Mouse (Mus musculus): Measurements from ENCODE around the gene Acot13. TPM values are rescaled to one million over a fixed set of nuclear protein-coding genes. Genes with fewer than 3 reads are reported as not detected.
"Not testable (repeated sequence)": the region's sequence is repeated elsewhere in the genome, so short reads cannot be mapped to it uniquely, and the experiment has no call there.

The Acot13 gene
- polyA plus RNA-seq, 1 experiment from 2014 or later = 60.0 TPM

DNA sequence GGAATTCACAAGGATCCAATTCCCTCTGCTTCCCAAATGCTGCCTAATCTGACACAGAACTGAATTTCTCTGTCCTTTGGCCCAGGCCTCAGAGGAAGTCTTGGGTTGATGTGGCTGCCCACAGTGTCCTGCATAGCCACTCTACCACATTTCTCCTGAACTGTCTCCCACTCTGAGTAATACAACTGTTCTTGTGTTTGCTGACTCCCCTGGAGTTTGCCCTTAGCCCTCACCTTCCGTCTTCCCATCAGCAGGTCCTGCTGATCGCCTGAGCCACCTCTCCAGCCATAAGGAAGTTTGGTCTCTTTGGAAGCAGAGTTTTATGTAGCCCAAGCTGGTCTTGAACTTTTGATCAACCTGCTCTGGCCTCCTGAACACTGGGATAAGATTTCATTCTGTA lies 20.6 kb upstream of the Acot13 start:
- H3K4me3 ChIP-seq = no peak overlapping the region
- no peaks in the 10 kb centered on the region for H3K9me3 ChIP-seq
- H3K27me3 ChIP-seq = no peaks in the 10 kb centered on the region
- no peaks in the 10 kb centered on the region for H3K4me1 ChIP-seq
- no peak overlapping the region for H3K9ac ChIP-seq (replicated peaks)
- no peak overlapping the region for H3K4me2 ChIP-seq (replicated peaks)
- H3K27ac ChIP-seq (replicated peaks) = no peak overlapping the region
- ATAC-seq (replicated peaks) = no peak
- no peaks in the 10 kb centered on the region for H3K36me3 ChIP-seq
- WGBS = 91% methylated on average over 2 of the region's 2 CpGs

DNA sequence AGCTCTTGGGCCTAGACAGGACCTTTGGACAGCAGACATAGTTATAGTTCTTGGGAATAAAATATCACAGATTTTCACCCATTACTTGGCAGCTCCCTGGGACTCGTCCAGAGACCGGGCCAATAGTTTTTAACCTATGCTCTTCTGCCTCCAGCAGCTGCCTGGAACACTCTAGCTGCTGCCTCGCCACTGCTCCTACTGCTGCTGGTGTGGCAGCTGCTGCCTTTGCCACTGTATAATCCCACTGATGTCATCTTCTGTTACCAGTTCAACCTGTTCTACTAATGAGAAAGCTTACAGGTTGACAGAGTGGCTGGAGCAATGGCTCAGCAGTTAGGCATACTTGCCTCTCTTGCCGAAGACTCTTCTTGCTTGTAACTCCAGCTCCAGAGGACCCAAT lies 18.0 kb upstream of the Acot13 start:
- Histone ChIP-seq H3K4me2 (replicated peaks) (no peak overlapping the region), H3K27ac (replicated peaks) (no peak overlapping the region), H3K36me3 (no peaks in the 10 kb centered on the region), H3K9ac (replicated peaks) (no peak overlapping the region), H3K9me3 (no peaks in the 10 kb centered on the region), H3K4me3 (no peak overlapping the region), H3K4me1 (peaks cover 14% of the 10 kb centered on the region), H3K27me3 (no peaks in the 10 kb centered on the region)
- 85% methylated on average over 4 of the region's 4 CpGs for WGBS
- no peak for ATAC-seq (replicated peaks)

DNA sequence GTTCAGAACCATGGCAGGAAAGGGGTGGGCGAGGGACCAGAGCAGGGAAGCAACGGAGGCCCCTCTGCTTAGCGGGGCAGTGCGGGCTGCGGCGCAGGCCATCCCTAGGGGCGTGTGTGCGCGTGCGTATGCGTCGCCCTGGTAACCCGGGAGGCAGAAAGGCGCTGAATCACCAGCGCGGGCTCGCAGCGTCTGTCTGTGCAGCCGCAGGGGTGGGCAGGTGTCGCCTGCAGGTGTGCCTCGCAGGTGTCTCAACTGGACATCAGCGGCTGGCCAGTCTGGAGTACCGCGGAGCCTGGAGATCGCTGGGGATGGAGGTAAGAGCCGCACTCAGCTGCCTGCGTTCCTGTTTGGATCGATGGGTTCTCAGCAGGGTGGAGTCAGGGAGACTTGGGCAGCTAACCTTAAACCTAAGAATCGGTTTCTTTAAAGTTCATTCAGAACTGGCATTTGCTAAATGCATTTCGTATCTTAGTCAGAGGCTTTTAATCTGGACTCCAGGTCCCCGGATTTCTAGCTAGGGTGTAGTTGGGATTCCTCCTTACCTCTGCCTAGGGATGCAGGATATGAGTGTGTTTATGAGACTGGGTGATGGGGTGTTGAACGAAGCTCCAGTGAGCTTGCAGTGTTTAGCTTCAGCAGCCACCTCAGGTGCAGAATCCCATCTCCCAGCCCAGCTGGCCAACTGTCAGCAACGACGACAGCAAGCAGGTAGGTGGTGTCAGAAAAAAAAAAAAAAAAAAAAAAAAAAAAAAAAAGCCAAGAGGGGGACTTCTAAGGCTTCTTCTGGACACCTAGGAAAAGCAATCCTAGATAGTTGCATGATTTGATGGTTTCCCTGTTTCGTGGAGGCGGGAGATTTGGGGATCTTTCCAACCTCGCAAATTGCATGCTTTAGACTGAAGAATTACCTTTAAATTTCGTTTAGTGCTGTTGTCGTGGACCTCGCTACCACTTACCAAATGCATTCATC lies 13.9 kb upstream of the Acot13 start, which contains the start of gene D130043K22Rik:
Gene D130043K22Rik (plus strand): TSS at position 153 of the 973 bp plus-strand sequence.
- 8% methylated on average over 40 of the region's 40 CpGs for WGBS
- no peaks in the 10 kb centered on the region for H3K27me3 ChIP-seq
- ATAC-seq (replicated peaks) = peak; percentile 98
- peaks cover 14% of the 10 kb centered on the region for H3K4me1 ChIP-seq
- H3K9ac ChIP-seq (replicated peaks) = peak within 1 kb of the TSS; percentile 61
- peak within 1 kb of the TSS; percentile 93 for H3K4me2 ChIP-seq (replicated peaks)
- H3K36me3 ChIP-seq = peaks cover 11% of the 10 kb centered on the region; the same call in 1 of the 2 replicates
- peak within 1 kb of the TSS; percentile 63 for H3K4me3 ChIP-seq
- no peaks in the 10 kb centered on the region for H3K9me3 ChIP-seq
- H3K27ac ChIP-seq (replicated peaks) = no peak within 1 kb of the TSS

DNA sequence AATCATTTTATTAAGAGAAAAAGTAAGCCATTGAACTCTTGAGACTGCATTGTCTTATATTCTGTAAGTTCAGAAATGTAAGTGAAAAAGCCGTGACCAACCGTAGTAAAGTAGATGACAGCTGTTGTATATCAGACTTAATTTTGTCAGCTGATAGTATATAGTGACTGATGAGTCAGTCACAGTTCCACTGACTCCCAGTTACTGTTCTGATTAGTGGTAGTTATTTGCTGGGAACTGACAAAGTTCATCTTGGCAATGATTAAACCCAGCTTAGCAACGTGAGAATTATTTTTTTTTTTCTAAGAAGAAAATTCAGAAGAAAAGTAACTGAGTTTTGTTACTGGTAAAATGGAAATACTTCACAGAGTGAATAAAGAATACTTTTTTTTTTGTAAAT lies 10.4 kb upstream of the Acot13 start:
- H3K9ac ChIP-seq (replicated peaks) = no peak overlapping the region
- H3K4me1 ChIP-seq = peaks cover 14% of the 10 kb centered on the region
- peaks cover 11% of the 10 kb centered on the region; the same call in 1 of the 2 replicates for H3K36me3 ChIP-seq
- no peak overlapping the region for H3K27ac ChIP-seq (replicated peaks)
- H3K4me3 ChIP-seq = no peak overlapping the region
- no peak overlapping the region for H3K4me2 ChIP-seq (replicated peaks)
- H3K27me3 ChIP-seq = no peaks in the 10 kb centered on the region
- ATAC-seq (replicated peaks) = no peak
- WGBS = 92% methylated on average over 3 of the region's 3 CpGs
- H3K9me3 ChIP-seq = no peaks in the 10 kb centered on the region

DNA sequence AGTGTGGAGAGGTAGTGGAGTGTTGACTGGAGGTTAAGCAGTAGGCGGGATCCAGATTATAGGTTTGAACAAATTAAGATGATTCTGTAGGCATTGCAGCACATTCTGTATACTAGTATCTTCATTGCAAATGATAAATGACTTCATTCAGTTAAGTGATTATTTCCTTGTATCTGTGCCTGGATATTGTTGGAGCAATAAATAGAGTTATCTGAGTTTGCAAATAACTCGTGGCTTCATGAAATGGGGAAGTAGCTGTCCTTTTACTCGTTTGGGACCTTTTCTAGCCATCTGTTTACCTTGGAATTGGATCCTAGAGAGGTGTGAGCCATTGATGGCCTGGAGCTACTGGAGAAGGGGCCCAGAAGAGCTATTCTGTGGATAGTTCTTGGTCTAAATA lies 8.5 kb upstream of the Acot13 start:
- H3K27ac ChIP-seq (replicated peaks) = no peak overlapping the region
- no peak for ATAC-seq (replicated peaks)
- H3K4me1 ChIP-seq = peaks cover 3% of the 10 kb centered on the region; the same call in 1 of the 2 replicates
- no peak overlapping the region for H3K4me3 ChIP-seq
- H3K27me3 ChIP-seq = no peaks in the 10 kb centered on the region
- peaks cover 13% of the 10 kb centered on the region; the same call in 1 of the 2 replicates for H3K36me3 ChIP-seq
- WGBS = 82% methylated on average over 3 of the region's 3 CpGs
- no peak overlapping the region for H3K9ac ChIP-seq (replicated peaks)
- H3K9me3 ChIP-seq = no peaks in the 10 kb centered on the region
- no peak overlapping the region for H3K4me2 ChIP-seq (replicated peaks)

DNA sequence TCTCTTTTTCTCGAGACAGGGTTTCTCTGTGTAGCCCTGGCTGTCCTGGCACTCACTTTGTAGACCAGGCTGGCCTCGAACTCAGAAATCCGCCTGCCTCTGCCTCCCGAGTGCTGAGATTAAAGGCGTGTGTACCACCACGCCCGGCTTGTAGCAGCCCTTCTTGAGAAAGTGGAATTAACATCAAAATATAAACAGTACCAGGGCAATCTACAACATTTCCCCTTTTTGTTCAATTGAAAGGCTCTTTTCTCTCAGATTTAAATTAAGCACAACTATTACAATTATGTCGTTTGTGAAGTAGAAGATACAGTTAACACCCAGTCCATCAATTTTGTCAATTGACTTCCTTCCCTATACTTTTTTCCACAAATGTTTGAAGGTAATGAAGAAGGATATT lies 6.4 kb upstream of the Acot13 start:
- WGBS = 86% methylated on average over 8 of the region's 8 CpGs
- not testable (repeated sequence) for H3K27me3 ChIP-seq; H3K27ac ChIP-seq (replicated peaks); H3K4me3 ChIP-seq; H3K9me3 ChIP-seq; H3K4me2 ChIP-seq (replicated peaks); ATAC-seq (replicated peaks); H3K9ac ChIP-seq (replicated peaks)
- peaks cover 13% of the 10 kb centered on the region; the same call in 1 of the 2 replicates for H3K36me3 ChIP-seq
- peaks cover 20% of the 10 kb centered on the region for H3K4me1 ChIP-seq

DNA sequence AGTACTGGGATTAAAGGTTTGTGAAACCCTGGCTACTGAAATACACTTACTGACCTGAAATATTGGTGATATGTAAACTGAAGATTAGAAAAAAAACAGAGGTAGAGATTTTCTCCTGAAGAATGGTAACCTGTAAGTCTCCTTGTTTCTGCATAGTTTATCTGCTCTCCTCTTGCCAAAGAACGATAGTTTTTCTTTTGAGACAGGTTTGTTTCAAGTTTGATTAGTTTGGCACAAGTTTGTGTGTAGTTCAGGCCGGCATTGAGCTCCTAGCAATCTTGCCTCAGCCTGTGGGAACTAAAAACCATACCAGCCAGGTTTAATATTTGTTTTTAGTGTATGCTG lies 1.4 kb upstream of the Acot13 start:
- peak overlapping the region; percentile 77 for H3K4me3 ChIP-seq
- no peaks in the 10 kb centered on the region for H3K27me3 ChIP-seq
- H3K4me1 ChIP-seq = peaks cover 32% of the 10 kb centered on the region
- WGBS = 58% methylated on average over 2 of the region's 2 CpGs
- H3K36me3 ChIP-seq = 0 out of 2 replicates have a peak, but pooled peaks cover 2% of the 10 kb centered on the region
- H3K27ac ChIP-seq (replicated peaks) = no peak overlapping the region
- ATAC-seq (replicated peaks) = no peak
- peak overlapping the region; percentile 62 for H3K4me2 ChIP-seq (replicated peaks)
- no peaks in the 10 kb centered on the region for H3K9me3 ChIP-seq
- H3K9ac ChIP-seq (replicated peaks) = peak overlapping the region; percentile 89

DNA sequence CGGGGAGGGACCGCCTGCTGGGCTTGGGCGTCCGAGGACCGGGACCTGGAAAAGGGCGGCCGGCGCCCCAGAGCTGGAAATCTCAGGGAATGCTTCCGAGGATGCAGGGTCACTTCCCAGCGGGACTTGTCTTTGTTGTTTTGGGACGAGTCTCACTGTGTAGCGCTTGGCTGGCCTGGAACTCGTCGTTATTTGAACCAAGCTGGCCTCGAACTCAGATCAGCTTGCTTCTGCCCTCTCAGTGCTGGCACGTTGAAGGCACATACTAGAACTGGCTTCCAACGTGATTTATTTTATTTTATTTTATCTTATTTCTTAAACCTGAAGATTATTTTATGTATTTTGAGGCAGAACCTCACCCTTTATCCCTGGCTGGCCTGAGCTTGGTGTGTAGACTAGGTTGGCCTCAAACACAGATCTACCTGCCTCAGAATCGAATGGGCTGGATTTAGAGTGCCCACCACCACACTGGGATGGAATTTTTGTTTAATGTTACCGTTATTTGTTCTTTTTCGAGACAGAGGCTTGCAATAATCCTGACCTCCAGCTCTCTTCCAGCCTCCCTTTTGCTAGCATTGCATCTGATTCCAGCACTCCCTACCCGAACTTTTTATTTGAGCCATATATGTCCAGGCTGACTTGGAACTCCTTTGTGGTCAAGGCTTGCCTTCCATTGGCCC lies 931 bp upstream of the Acot13 start:
- WGBS = 4% methylated on average over 21 of the region's 21 CpGs
- 0 out of 2 replicates have a peak, but pooled peaks cover 2% of the 10 kb centered on the region for H3K36me3 ChIP-seq
- peak; percentile 30 for ATAC-seq (replicated peaks)

DNA sequence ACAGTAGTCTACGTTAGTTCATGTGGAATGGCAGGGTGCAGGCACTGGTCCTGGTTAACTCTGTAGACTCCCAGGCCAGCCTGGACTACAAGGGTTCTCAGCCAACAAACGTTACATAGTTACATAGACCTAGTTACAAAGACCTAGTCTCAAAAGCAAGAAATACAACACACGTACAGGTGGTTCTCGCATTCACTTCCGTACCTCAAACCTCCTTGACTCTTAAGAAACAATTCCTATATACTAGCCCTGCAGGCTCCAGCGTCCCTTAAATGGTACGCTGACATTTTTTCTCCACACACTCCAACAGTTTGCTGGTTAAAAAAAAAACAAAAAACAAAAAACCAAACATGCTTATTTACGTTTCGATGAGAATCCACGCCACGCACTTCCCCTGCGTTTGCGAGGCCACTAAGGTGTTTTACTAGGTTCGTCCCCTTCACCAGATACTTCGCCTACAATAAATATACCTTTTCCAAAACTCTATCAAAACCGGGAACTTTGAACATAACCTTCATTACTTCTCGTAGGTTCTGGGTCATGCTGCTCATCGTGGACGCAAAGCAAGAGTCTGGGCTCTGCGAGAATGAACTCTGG lies 486 bp downstream of the Acot13 start:
- no peaks in the 10 kb centered on the region for H3K27me3 ChIP-seq
- WGBS = 3% methylated on average over 20 of the region's 20 CpGs
- no peak for ATAC-seq (replicated peaks)
- peak overlapping the region; percentile 92; the same call in 1 of the 2 replicates for H3K27ac ChIP-seq (replicated peaks)
- peak overlapping the region; percentile 62 for H3K4me2 ChIP-seq (replicated peaks)
- peaks cover 32% of the 10 kb centered on the region for H3K4me1 ChIP-seq
- H3K36me3 ChIP-seq = no peaks in the 10 kb centered on the region
- H3K9me3 ChIP-seq = no peaks in the 10 kb centered on the region
- peak overlapping the region; percentile 58 for H3K9ac ChIP-seq (replicated peaks)
- H3K4me3 ChIP-seq = peak overlapping the region; percentile 77

More for the DNA sequence above, 931 bp upstream of the Acot13 start:
- peak overlapping the region; percentile 62 for H3K4me2 ChIP-seq (replicated peaks)
- H3K4me1 ChIP-seq = peaks cover 32% of the 10 kb centered on the region
- peak overlapping the region; percentile 77 for H3K4me3 ChIP-seq
- peak overlapping the region; percentile 89 for H3K9ac ChIP-seq (replicated peaks)
- H3K27ac ChIP-seq (replicated peaks) = peak overlapping the region; percentile 92
- H3K9me3 ChIP-seq = no peaks in the 10 kb centered on the region
- no peaks in the 10 kb centered on the region for H3K27me3 ChIP-seq

DNA sequence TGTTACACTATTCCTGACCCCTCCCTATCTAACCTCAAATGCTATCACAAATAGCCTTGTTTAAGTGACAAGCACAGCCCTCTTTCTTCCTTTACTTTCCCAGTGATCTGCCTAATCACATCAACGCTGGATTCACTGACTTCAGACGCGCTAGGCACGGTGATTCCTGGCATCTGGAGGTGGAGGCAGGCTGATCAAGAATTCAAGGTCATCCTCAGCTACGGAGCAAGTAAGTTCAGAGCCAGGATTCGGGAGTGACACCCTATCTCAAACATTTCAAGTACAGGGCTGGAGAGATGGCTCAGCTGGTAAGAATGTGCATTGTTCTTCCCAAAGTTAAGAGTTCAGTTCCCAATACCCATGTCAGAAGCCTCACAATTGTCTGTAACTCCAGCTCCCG lies 5.2 kb downstream of the Acot13 start:
- H3K9ac ChIP-seq (replicated peaks) = no peak overlapping the region
- H3K4me3 ChIP-seq = no peak overlapping the region
- H3K27ac ChIP-seq (replicated peaks) = no peak overlapping the region
- H3K4me2 ChIP-seq (replicated peaks) = no peak overlapping the region
- no peak for ATAC-seq (replicated peaks)
- H3K27me3 ChIP-seq = no peaks in the 10 kb centered on the region
- H3K9me3 ChIP-seq = no peaks in the 10 kb centered on the region
- no peaks in the 10 kb centered on the region for H3K36me3 ChIP-seq
- peaks cover 5% of the 10 kb centered on the region; the same call in 1 of the 2 replicates for H3K4me1 ChIP-seq
- 78% methylated on average over 7 of the region's 7 CpGs for WGBS

DNA sequence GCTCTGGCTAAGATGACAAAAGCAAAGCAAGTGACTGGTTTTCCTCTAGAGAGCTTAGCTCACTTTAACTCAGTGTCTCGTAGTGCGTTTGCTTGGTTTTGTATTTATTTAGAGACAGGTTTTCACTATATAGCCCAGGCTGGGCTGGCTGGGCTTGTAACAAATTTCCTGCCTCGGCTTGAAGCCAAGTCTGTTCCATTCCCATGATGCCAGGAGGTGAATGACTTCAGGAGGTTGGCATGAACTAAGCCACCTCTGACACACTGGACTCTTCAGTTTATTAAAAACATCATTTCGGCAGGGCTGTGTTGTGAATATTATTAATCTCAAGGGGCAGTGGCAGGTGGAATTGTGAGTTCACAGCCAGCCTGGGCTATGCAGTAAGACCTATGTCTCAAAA lies 5.8 kb downstream of the Acot13 start:
- no peak overlapping the region for H3K4me3 ChIP-seq
- no peaks in the 10 kb centered on the region for H3K27me3 ChIP-seq
- no peaks in the 10 kb centered on the region for H3K36me3 ChIP-seq
- no peak overlapping the region for H3K9ac ChIP-seq (replicated peaks)
- H3K27ac ChIP-seq (replicated peaks) = no peak overlapping the region
- 95% methylated on average over 4 of the region's 4 CpGs for WGBS
- no peak for ATAC-seq (replicated peaks)
- H3K4me2 ChIP-seq (replicated peaks) = no peak overlapping the region
- H3K9me3 ChIP-seq = no peaks in the 10 kb centered on the region
- H3K4me1 ChIP-seq = peaks cover 2% of the 10 kb centered on the region; the same call in 1 of the 2 replicates

DNA sequence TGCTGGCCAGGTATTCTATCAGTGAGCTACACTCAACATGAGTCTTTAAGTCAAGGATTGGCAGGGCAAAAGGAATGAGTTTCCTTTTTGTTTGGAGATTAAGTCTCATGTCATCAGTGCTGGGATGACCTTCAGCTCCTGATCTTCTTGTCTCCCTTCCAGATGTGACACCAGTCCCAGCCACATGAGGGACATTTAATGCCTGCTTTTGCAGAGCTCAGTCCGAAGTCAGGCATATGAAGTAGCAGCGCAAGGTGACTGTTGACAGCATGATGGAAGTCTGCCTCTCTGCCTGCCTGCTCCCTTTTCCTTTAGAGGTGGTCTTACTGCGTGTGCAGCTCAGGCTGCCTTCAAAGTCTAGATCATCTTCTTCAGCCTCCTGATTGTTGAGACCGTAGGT lies 6.7 kb downstream of the Acot13 start:
- no peaks in the 10 kb centered on the region for H3K36me3 ChIP-seq
- H3K9me3 ChIP-seq = no peaks in the 10 kb centered on the region
- no peak overlapping the region for H3K4me3 ChIP-seq
- 91% methylated on average over 4 of the region's 4 CpGs for WGBS
- H3K4me2 ChIP-seq (replicated peaks) = no peak overlapping the region
- H3K9ac ChIP-seq (replicated peaks) = no peak overlapping the region
- no peaks in the 10 kb centered on the region for H3K4me1 ChIP-seq
- H3K27me3 ChIP-seq = no peaks in the 10 kb centered on the region
- ATAC-seq (replicated peaks) = no peak
- no peak overlapping the region for H3K27ac ChIP-seq (replicated peaks)
